Mouse (Mus musculus): ENCODE results near the gene Pla2g12b. TPM values are rescaled to one million over a fixed set of nuclear protein-coding genes. Genes with fewer than 3 reads are reported as not detected.

Pla2g12b gene
- polyA plus RNA-seq, 1 experiment from 2014 or later: 58.4 TPM

DNA sequence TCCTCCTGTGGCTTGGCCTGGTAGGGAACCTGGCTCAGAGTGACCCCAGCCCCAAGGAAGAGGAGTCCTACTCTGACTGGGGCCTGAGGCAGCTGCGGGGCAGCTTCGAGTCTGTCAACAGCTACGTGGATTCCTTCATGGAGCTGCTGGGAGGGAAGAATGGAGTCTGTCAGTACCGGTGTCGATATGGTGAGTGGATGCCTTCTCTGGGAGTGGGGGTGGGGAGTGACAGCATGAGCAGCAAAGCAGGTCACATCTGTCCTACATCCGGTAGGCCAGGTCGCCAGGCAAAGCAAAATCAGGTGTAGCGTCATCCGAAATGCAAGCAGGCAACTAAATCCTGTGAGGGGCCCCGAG, 311 bp downstream of the Pla2g12b start:
- DNase-seq (peak; percentile 50), ATAC-seq (peak; percentile 88)
- Histone ChIP-seq H3K4me1 (ENCODE audit: insufficient read depth) (peaks cover 10% of the 10 kb centered on the region; the same call in 1 of the 2 replicates), H3K36me3 (replicated peaks; ENCODE audit: insufficient read depth, low read length) (no peaks in the 10 kb centered on the region), H3K9me3 (ENCODE audit: low read length) (no peaks in the 10 kb centered on the region), H3K4me2 (ENCODE audit: low read depth, low read length) (peak overlapping the region; percentile 64), H3K27ac (ENCODE audit: low read depth) (peak overlapping the region; percentile 93), H3K4me3 (ENCODE audit: low read depth, low read length) (peak overlapping the region; percentile 52), H3K9ac (replicated peaks) (peak overlapping the region; percentile 69), H3K27me3 (ENCODE audit: insufficient read depth, low read length) (no peaks in the 10 kb centered on the region)
- WGBS (ENCODE audit: insufficient replicate concordance): 58% methylated on average over 10 of the region's 10 CpGs
- TF ChIP-seq EP300 (IDR thresholded peaks at IDR 0.05; ENCODE audit: low read depth) (no peak), CTCF (IDR thresholded peaks at IDR 0.05; ENCODE audit: low read depth) (no peak)

DNA sequence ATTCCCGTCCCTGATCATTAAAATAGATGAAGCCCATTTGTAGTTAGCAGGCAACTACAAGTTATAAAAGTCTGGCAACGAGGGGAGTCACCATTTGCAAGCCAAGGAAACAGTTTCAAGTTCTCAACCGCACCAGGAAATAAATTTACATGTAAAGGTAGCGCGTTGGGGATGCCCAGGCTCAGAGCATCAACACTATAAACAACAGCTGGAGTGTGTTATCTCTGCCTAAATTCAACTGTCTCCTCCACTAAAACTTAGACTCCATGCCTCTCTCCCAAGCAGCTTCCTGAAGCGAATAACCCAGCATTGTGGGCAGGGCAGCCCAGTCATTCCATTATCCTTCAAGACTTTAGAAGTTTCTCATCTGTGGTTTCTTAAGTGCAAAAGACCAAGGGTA, 5.0 kb downstream of the Pla2g12b start:
- Histone ChIP-seq H3K9ac (replicated peaks) (no peak overlapping the region), H3K9me3 (ENCODE audit: low read length) (no peaks in the 10 kb centered on the region), H3K4me2 (ENCODE audit: low read depth, low read length) (no peak overlapping the region), H3K27me3 (ENCODE audit: insufficient read depth, low read length) (no peaks in the 10 kb centered on the region), H3K27ac (ENCODE audit: low read depth) (no peak overlapping the region), H3K4me1 (ENCODE audit: insufficient read depth) (peaks cover 7% of the 10 kb centered on the region; the same call in 1 of the 2 replicates), H3K36me3 (replicated peaks; ENCODE audit: insufficient read depth, low read length) (no peaks in the 10 kb centered on the region), H3K4me3 (ENCODE audit: low read depth, low read length) (no peak overlapping the region)
- ATAC-seq (no peak), DNase-seq (no peak)
- TF ChIP-seq EP300 (IDR thresholded peaks at IDR 0.05; ENCODE audit: low read depth) (no peak), CTCF (IDR thresholded peaks at IDR 0.05; ENCODE audit: low read depth) (no peak)
- 48% methylated on average over 6 of the region's 6 CpGs for WGBS (ENCODE audit: insufficient replicate concordance)

DNA sequence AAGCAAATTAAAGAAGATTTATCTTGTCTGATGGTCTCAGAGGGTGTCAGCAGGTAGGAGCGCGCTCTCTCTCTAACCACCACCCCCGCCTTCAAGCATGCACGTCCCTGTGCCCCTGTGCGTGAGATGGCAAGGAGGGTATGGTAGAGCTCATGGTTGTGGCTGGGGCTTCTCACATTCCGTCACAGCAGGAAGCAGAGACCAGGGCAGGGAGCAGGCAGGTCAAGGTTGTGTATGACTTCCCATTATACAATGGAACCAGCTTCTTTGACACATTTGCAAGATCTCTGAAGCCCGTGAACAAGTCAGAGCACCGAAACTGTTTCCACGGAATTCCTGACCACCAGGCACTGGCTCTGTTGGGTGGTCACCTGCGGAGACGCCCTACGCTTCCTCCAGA, 6.8 kb downstream of the Pla2g12b start:
- 70% methylated on average over 12 of the region's 12 CpGs for WGBS (ENCODE audit: insufficient replicate concordance)
- ATAC-seq: no peak

DNA sequence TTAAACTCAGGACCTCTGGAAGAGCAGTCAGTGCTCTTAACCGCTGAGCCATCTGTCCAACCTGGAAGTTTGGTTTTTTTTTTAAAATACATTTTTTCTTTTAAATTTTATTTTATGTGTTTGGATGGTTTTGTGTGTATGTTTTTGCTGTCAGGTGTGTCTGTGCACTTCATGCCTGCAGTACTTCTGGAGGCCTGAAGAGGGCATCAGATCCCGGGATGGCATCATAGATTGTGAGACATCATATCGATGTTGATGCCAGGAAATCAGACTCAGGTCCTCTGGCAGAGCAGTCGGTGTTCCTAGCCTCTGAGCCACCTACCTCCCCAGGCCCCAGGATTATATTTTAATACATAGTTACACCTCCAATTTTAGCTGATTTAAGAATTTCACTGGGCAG, 10.3 kb downstream of the Pla2g12b start:
- no peaks in the 10 kb centered on the region for H3K9me3 ChIP-seq (ENCODE audit: low read length)

More for the DNA sequence above, 6.8 kb downstream of the Pla2g12b start:
- DNase-seq: no peak
- TF ChIP-seq CTCF (IDR thresholded peaks at IDR 0.05; ENCODE audit: low read depth): no peak
- TF ChIP-seq EP300 (IDR thresholded peaks at IDR 0.05; ENCODE audit: low read depth): no peak
- Histone ChIP-seq H3K27me3 (ENCODE audit: insufficient read depth, low read length) (no peaks in the 10 kb centered on the region), H3K9me3 (ENCODE audit: low read length) (no peaks in the 10 kb centered on the region), H3K4me1 (ENCODE audit: insufficient read depth) (peaks cover 3% of the 10 kb centered on the region; the same call in 1 of the 2 replicates), H3K4me3 (ENCODE audit: low read depth, low read length) (no peak overlapping the region), H3K27ac (ENCODE audit: low read depth) (no peak overlapping the region), H3K36me3 (replicated peaks; ENCODE audit: insufficient read depth, low read length) (no peaks in the 10 kb centered on the region), H3K9ac (replicated peaks) (no peak overlapping the region), H3K4me2 (ENCODE audit: low read depth, low read length) (no peak overlapping the region)

DNA sequence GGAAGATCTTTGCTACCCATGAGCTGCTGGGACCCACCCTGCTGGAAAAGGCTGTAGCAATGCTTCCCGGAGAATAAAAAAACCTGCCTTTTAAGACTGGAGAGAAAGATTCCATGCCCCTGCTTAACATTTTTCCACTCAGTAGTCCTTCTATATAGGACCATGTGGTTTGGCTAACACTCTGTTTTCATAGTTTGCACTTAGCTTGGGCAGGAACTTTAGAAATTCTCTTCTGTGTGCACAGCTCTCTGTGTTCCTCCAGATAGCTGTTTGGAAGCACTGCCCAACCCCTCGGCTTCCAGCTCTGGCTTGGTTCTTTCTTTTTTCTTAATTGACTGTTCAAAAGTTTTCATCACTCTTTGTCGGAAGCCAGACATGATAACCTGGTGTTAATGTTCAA, 13.2 kb downstream of the Pla2g12b start:
- WGBS (ENCODE audit: insufficient replicate concordance): 76% methylated on average over 3 of the region's 3 CpGs
- no peak overlapping the region for H3K9ac ChIP-seq (replicated peaks)
- no peak overlapping the region for H3K4me2 ChIP-seq (ENCODE audit: low read depth, low read length)
- TF ChIP-seq EP300 (IDR thresholded peaks at IDR 0.05; ENCODE audit: low read depth) (no peak), CTCF (IDR thresholded peaks at IDR 0.05; ENCODE audit: low read depth) (no peak)
- no peaks in the 10 kb centered on the region for H3K9me3 ChIP-seq (ENCODE audit: low read length)
- ATAC-seq (no peak), DNase-seq (no peak)
- H3K27me3 ChIP-seq (ENCODE audit: insufficient read depth, low read length): no peaks in the 10 kb centered on the region
- H3K4me1 ChIP-seq (ENCODE audit: insufficient read depth): no peaks in the 10 kb centered on the region
- H3K36me3 ChIP-seq (replicated peaks; ENCODE audit: insufficient read depth, low read length): peaks cover 7% of the 10 kb centered on the region; the same call in 1 of the 2 replicates
- no peak overlapping the region for H3K4me3 ChIP-seq (ENCODE audit: low read depth, low read length)
- no peak overlapping the region for H3K27ac ChIP-seq (ENCODE audit: low read depth)

More for the DNA sequence above, 10.3 kb downstream of the Pla2g12b start:
- no peak overlapping the region for H3K27ac ChIP-seq (ENCODE audit: low read depth)
- no peak overlapping the region for H3K4me3 ChIP-seq (ENCODE audit: low read depth, low read length)
- ATAC-seq (no peak), DNase-seq (no peak)
- 85% methylated on average over 4 of the region's 4 CpGs for WGBS (ENCODE audit: insufficient replicate concordance)
- H3K4me2 ChIP-seq (ENCODE audit: low read depth, low read length): no peak overlapping the region
- H3K9ac ChIP-seq (replicated peaks): no peak overlapping the region
- no peaks in the 10 kb centered on the region for H3K27me3 ChIP-seq (ENCODE audit: insufficient read depth, low read length)
- H3K36me3 ChIP-seq (replicated peaks; ENCODE audit: insufficient read depth, low read length): no peaks in the 10 kb centered on the region; the same call in 1 of the 2 replicates
- no peaks in the 10 kb centered on the region for H3K4me1 ChIP-seq (ENCODE audit: insufficient read depth)
- peak; percentile 45 for TF ChIP-seq CTCF (IDR thresholded peaks at IDR 0.05; ENCODE audit: low read depth)
- TF ChIP-seq EP300 (IDR thresholded peaks at IDR 0.05; ENCODE audit: low read depth): no peak

DNA sequence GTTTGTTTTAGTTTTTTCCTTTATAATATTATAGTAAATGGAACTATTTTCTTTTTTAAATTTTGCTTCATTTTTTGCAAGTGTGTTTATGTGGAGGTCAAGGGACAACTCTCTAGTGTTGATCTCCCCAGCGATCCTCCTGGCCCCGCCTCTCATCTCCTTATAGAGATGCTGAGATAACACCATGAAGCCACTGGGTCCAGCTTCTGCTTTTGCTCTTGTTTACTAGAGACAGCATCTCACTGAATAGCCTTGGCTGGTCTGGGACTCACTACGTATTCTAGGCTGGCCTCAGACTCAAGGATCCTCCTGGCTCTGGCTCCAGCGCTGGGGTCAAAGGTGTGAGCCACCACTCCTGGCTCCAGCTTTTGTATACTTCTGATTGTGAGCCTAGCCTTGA, 16.1 kb downstream of the Pla2g12b start:
- H3K27me3 ChIP-seq (ENCODE audit: insufficient read depth, low read length): no peaks in the 10 kb centered on the region
- ATAC-seq (no peak), DNase-seq (no peak)
- H3K4me3 ChIP-seq (ENCODE audit: low read depth, low read length): no peak overlapping the region
- 61% methylated on average over 4 of the region's 4 CpGs for WGBS (ENCODE audit: insufficient replicate concordance)
- no peak overlapping the region for H3K4me2 ChIP-seq (ENCODE audit: low read depth, low read length)
- H3K36me3 ChIP-seq (replicated peaks; ENCODE audit: insufficient read depth, low read length): peaks cover 7% of the 10 kb centered on the region
- H3K27ac ChIP-seq (ENCODE audit: low read depth): no peak overlapping the region
- H3K9me3 ChIP-seq (ENCODE audit: low read length): no peaks in the 10 kb centered on the region
- no peak overlapping the region for H3K9ac ChIP-seq (replicated peaks)
- TF ChIP-seq EP300 (IDR thresholded peaks at IDR 0.05; ENCODE audit: low read depth) (no peak), CTCF (IDR thresholded peaks at IDR 0.05; ENCODE audit: low read depth) (no peak)
- H3K4me1 ChIP-seq (ENCODE audit: insufficient read depth): 0 out of 2 replicates have a peak, but pooled peaks cover 5% of the 10 kb centered on the region

DNA sequence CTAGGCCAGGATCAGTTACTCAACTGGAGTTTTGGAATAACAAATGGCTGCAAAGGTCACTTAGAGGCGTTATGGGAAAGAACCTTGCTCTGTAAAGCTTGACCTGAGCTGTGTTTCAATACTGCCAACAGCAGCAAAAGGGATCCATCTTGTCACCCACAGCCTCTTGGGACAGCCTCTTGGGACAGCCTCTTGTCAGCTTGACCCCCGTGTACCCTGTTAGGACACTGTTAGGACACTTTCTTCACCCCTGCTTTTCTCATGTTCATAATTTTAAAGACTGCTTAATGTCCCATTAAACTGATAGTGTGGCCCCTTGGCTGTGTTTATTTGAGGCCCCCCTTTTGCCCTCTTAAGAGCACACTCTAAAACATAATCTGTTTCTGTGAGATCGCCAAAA, 21.0 kb downstream of the Pla2g12b start:
- Histone ChIP-seq H3K27ac (ENCODE audit: low read depth) (no peak overlapping the region), H3K4me2 (ENCODE audit: low read depth, low read length) (no peak overlapping the region), H3K36me3 (replicated peaks; ENCODE audit: insufficient read depth, low read length) (peaks cover 7% of the 10 kb centered on the region), H3K4me3 (ENCODE audit: low read depth, low read length) (no peak overlapping the region), H3K9ac (replicated peaks) (no peak overlapping the region), H3K4me1 (ENCODE audit: insufficient read depth) (0 out of 2 replicates have a peak, but pooled peaks cover 5% of the 10 kb centered on the region), H3K9me3 (ENCODE audit: low read length) (no peaks in the 10 kb centered on the region), H3K27me3 (ENCODE audit: insufficient read depth, low read length) (no peaks in the 10 kb centered on the region)
- ATAC-seq (no peak), DNase-seq (no peak)
- WGBS (ENCODE audit: insufficient replicate concordance): 65% methylated on average over 3 of the region's 3 CpGs
- no peak for TF ChIP-seq CTCF (IDR thresholded peaks at IDR 0.05; ENCODE audit: low read depth)
